ENCODE assay signal across 18 mouse cellular contexts in genomic region chr11:50240235-50240911, GRCm38 (mm10). TPM values are rescaled to one million over a fixed set of nuclear protein-coding genes. Genes with fewer than 3 reads are reported as not detected.
DNase-seq lines count a peak whose midpoint lies in the region; ATAC-seq and TF ChIP-seq lines count a peak whose summit lies in the region.
"Had no signal": no experiment of that assay in that cellular context is flagged by ENCODE, and none has a peak within 500 bp of the region (broad histone marks: within the 10 kb centered on the region; RNA-seq: fewer than 3 reads in every experiment).

No protein-coding gene starts in this region.

- H3K9me3 ChIP-seq in lung, postnatal 0 days (ENCODE audit: low read length) = no peaks in the 10 kb centered on the region
- H3K9me3 ChIP-seq: embryonic facial prominence, embryonic 10.5 days; hindbrain, embryonic 13.5 days; limb, embryonic 15.5 days; midbrain, embryonic 13.5 days; neural tube, embryonic 12.5 days had no signal

- TF ChIP-seq CTCF in kidney, adult 2 months (conservative IDR thresholded peaks at IDR 0.05; ENCODE audit: insufficient read depth, insufficient read length, low read depth, low read length) = no peak
- TF ChIP-seq CTCF in lung, postnatal 0 days (IDR thresholded peaks at IDR 0.05) = no peak

- no peak for ATAC-seq in lung, postnatal 0 days
- ATAC-seq: inflammation-experienced regulatory T-cells, adult 6 months; midbrain, embryonic 13.5 days had no signal

- H3K36me3 ChIP-seq in kidney, adult 2 months (ENCODE audit: control insufficient read depth, insufficient read depth, low read length) = no peaks in the 10 kb centered on the region
- no peaks in the 10 kb centered on the region for H3K36me3 ChIP-seq in lung, postnatal 0 days (ENCODE audit: insufficient read depth, low read length)
- H3K36me3 ChIP-seq in macrophage (ENCODE audit: inconsistent target) = no peaks in the 10 kb centered on the region
- H3K36me3 ChIP-seq: limb, embryonic 15.5 days; midbrain, embryonic 13.5 days; neural tube, embryonic 12.5 days had no signal

- H3K4me3 ChIP-seq in kidney, adult 2 months (ENCODE audit: insufficient read depth, low read depth, low read length) = no peak overlapping the region
- no peak overlapping the region for H3K4me3 ChIP-seq in lung, postnatal 0 days (ENCODE audit: low read depth, low read length)
- H3K4me3 ChIP-seq in brown adipose tissue, adult 24 weeks (ENCODE audit: insufficient read depth, low read depth, low read length) = no peak overlapping the region
- no peak overlapping the region for H3K4me3 ChIP-seq in macrophage (ENCODE audit: inconsistent target)
- H3K4me3 ChIP-seq: embryonic facial prominence, embryonic 10.5 days; hindbrain, embryonic 13.5 days; limb, embryonic 15.5 days; midbrain, embryonic 13.5 days; neural tube, embryonic 12.5 days had no signal

- WGBS in kidney, adult 2 months = 76% methylated on average over 7 of the region's 7 CpGs
- 70% methylated on average over 7 of the region's 7 CpGs for WGBS in lung, postnatal 0 days
- WGBS in macrophage (ENCODE audit: missing documents) = 34% methylated on average over 7 of the region's 7 CpGs

- H3K4me1 ChIP-seq in kidney, adult 2 months (ENCODE audit: control insufficient read depth, insufficient read depth, low read length) = peaks cover 8% of the 10 kb centered on the region
- H3K4me1 ChIP-seq in lung, postnatal 0 days (ENCODE audit: insufficient read depth, low read depth, low read length) = no peaks in the 10 kb centered on the region
- H3K4me1 ChIP-seq in brown adipose tissue, adult 24 weeks (ENCODE audit: control insufficient read depth, insufficient read depth, insufficient read length, low read length) = peaks cover 26% of the 10 kb centered on the region

- no peaks in the 10 kb centered on the region for H3K27me3 ChIP-seq in kidney, adult 2 months (replicated peaks; ENCODE audit: control insufficient read depth, insufficient read depth, low read length)
- no peaks in the 10 kb centered on the region for H3K27me3 ChIP-seq in lung, postnatal 0 days (replicated peaks; ENCODE audit: insufficient read depth, low read length)

- DNase-seq in kidney, adult 2 months = peak; percentile 81
- no peak for DNase-seq in kidney, postnatal 4 days
- peak; percentile 45 for DNase-seq in lung, postnatal 0 days (ENCODE audit: low spot score)
- no peak for DNase-seq in lung, postnatal 14 days
- no peak for DNase-seq in spleen, postnatal 14 days (ENCODE audit: low spot score in 2 of 2)
- DNase-seq: adrenal gland, adult 8-10 months; cerebellum, adult 11-12 months; right cerebral cortex, adult 18-20 months; spleen, adult 18-20 months; thymus, postnatal 36 days had no signal

- H3K27ac ChIP-seq in kidney, adult 2 months (ENCODE audit: insufficient read depth, low read depth, low read length) = no peak overlapping the region
- H3K27ac ChIP-seq in lung, postnatal 0 days (ENCODE audit: low read length) = no peak overlapping the region
- peak overlapping the region; percentile 63 for H3K27ac ChIP-seq in brown adipose tissue, adult 24 weeks (replicated peaks; ENCODE audit: low read depth, low read length)
- peak overlapping the region; percentile 58 for H3K27ac ChIP-seq in macrophage
- H3K27ac ChIP-seq: embryonic facial prominence, embryonic 10.5 days; hindbrain, embryonic 13.5 days; limb, embryonic 15.5 days; midbrain, embryonic 13.5 days; neural tube, embryonic 12.5 days had no signal

- H3K9ac ChIP-seq in lung, postnatal 0 days (replicated peaks; ENCODE audit: low read depth) = no peak overlapping the region
- H3K9ac ChIP-seq: hindbrain, embryonic 13.5 days; limb, embryonic 15.5 days; midbrain, embryonic 13.5 days; neural tube, embryonic 12.5 days had no signal

- 0 out of 2 replicates have a peak, but pooled peaks have one; percentile 44 for TF ChIP-seq EP300 in lung, postnatal 0 days (IDR thresholded peaks at IDR 0.05)

- no peak for TF ChIP-seq POLR2A in kidney, adult 2 months (IDR thresholded peaks at IDR 0.05; ENCODE audit: low read depth, low read length)

- no peak overlapping the region for H3K4me2 ChIP-seq in lung, postnatal 0 days (replicated peaks; ENCODE audit: low read depth, low read length)
- H3K4me2 ChIP-seq: hindbrain, embryonic 13.5 days; limb, embryonic 15.5 days; midbrain, embryonic 13.5 days; neural tube, embryonic 12.5 days had no signal

- H3K79me2 ChIP-seq in macrophage (ENCODE audit: inconsistent target) = no peaks in the 10 kb centered on the region

RNA-seq across cellular contexts. Expression of gene Ltc4s, which starts 2.0 kb away (rescaled TPM):
- polyA plus RNA-seq in kidney, adult 2 months (2012; rRNA removed) = 33.8 and 46.3 TPM in 2 replicates
- 21.8 and 21.9 TPM in 2 replicates for polyA plus RNA-seq in lung, postnatal 0 days (2015; fragmentation: Nextera tagmentation; extraction: Ambion mirVana)
- polyA plus RNA-seq in brown adipose tissue, adult 24 weeks (2012; ENCODE audit: insufficient read depth, insufficient read length, missing spikeins) = 27.5 and 45.3 TPM in 2 replicates
- 1 to 10 TPM in 16 of 26 experiments, not detected in 10; 1.1 to 9.0 (median 4.6) TPM for total RNA-seq in macrophage (2018; cell fraction: chromatin; rRNA removed)
- 10 to 100 TPM in 12 of 26 experiments, 1 to 10 TPM in 13, under 1 TPM in 1; 0.96 to 18.9 (median 6.4) TPM for total RNA-seq in macrophage (2018; cell fraction: cytosol; rRNA removed)
- 10 to 100 TPM in 10 of 26 experiments, 1 to 10 TPM in 12, not detected in 4; 1.2 to 17.6 (median 8.1) TPM for total RNA-seq in macrophage (2018; cell fraction: nucleus; rRNA removed)
- polyA plus RNA-seq in macrophage (2018) = 6.5 to 23.2 TPM (median 6.5 TPM) in 3 replicates
- polyA plus RNA-seq: inflammation-experienced regulatory T-cells, adult 6 months had no signal

RNA-seq across cellular contexts. Expression of gene Mgat4b, which starts 29.7 kb away (rescaled TPM):
- 85.4 and 105 TPM in 2 replicates for polyA plus RNA-seq in kidney, adult 2 months (2012; rRNA removed)
- 43.4 and 44.4 TPM in 2 replicates for polyA plus RNA-seq in lung, postnatal 0 days (2015; fragmentation: Nextera tagmentation; extraction: Ambion mirVana)
- 57.6 and 60.6 TPM in 2 replicates for polyA plus RNA-seq in brown adipose tissue, adult 24 weeks (2012; ENCODE audit: insufficient read depth, insufficient read length, missing spikeins)
- total RNA-seq in macrophage (2018; cell fraction: chromatin; rRNA removed) = 100 to 1,000 TPM in 8 of 26 experiments, 10 to 100 TPM in 18; 41.6 to 398 (median 88.9) TPM
- 10 to 100 TPM; 50.5 to 85.9 (median 70.2) TPM for total RNA-seq in macrophage (2018; cell fraction: cytosol; rRNA removed)
- total RNA-seq in macrophage (2018; cell fraction: nucleus; rRNA removed) = 100 to 1,000 TPM in 8 of 26 experiments, 10 to 100 TPM in 18; 57.5 to 143 (median 87.9) TPM
- 34.3 to 55.7 TPM (median 49.2 TPM) in 3 replicates for polyA plus RNA-seq in macrophage (2018)

RNA-seq across cellular contexts. Expression of gene Sqstm1, which starts 29.7 kb away (rescaled TPM):
- 337 and 344 TPM in 2 replicates for polyA plus RNA-seq in kidney, adult 2 months (2012; rRNA removed)
- 405 and 426 TPM in 2 replicates for polyA plus RNA-seq in lung, postnatal 0 days (2015; fragmentation: Nextera tagmentation; extraction: Ambion mirVana)
- 216 and 235 TPM in 2 replicates for polyA plus RNA-seq in brown adipose tissue, adult 24 weeks (2012; ENCODE audit: insufficient read depth, insufficient read length, missing spikeins)
- total RNA-seq in macrophage (2018; cell fraction: chromatin; rRNA removed) = 1,000 to 10,000 TPM in 16 of 26 experiments, 100 to 1,000 TPM in 10; 388 to 4,292 (median 1,510) TPM
- total RNA-seq in macrophage (2018; cell fraction: cytosol; rRNA removed) = 1,000 to 10,000 TPM in 13 of 26 experiments, 100 to 1,000 TPM in 13; 523 to 2,418 (median 986) TPM
- 1,000 to 10,000 TPM in 17 of 26 experiments, 100 to 1,000 TPM in 9; 377 to 2,781 (median 1,417) TPM for total RNA-seq in macrophage (2018; cell fraction: nucleus; rRNA removed)
- polyA plus RNA-seq in macrophage (2018) = 491 to 809 TPM (median 572 TPM) in 3 replicates

RNA-seq across cellular contexts. Expression of gene Maml1, which starts 51.7 kb away (rescaled TPM):
- 10.9 and 12.5 TPM in 2 replicates for polyA plus RNA-seq in kidney, adult 2 months (2012; rRNA removed)
- 5.2 and 6.2 TPM in 2 replicates for polyA plus RNA-seq in lung, postnatal 0 days (2015; fragmentation: Nextera tagmentation; extraction: Ambion mirVana)
- polyA plus RNA-seq in brown adipose tissue, adult 24 weeks (2012; ENCODE audit: insufficient read depth, insufficient read length, missing spikeins) = 3.9 and 5.5 TPM in 2 replicates
- total RNA-seq in macrophage (2018; cell fraction: chromatin; rRNA removed) = 10 to 100 TPM; 15.2 to 34.3 (median 22.0) TPM
- total RNA-seq in macrophage (2018; cell fraction: cytosol; rRNA removed) = 10 to 100 TPM; 13.2 to 25.2 (median 20.7) TPM
- 10 to 100 TPM; 18.2 to 33.5 (median 26.4) TPM for total RNA-seq in macrophage (2018; cell fraction: nucleus; rRNA removed)
- polyA plus RNA-seq in macrophage (2018) = 9.9 to 14.8 TPM (median 12.5 TPM) in 3 replicates

Comparison
In these comparisons a context has a peak if more than half of its experiments do, and no peak if none do; other contexts are left out.
1. DNase-seq: peak in kidney, adult 2 months (single experiment) and lung, postnatal 0 days (single experiment); none in kidney, postnatal 4 days (0 of 2), lung, postnatal 14 days (single experiment) and spleen, postnatal 14 days (0 of 2).
2. H3K27ac ChIP-seq: peak in brown adipose tissue, adult 24 weeks (single experiment) and macrophage (single experiment); none in kidney, adult 2 months (single experiment) and lung, postnatal 0 days (single experiment).